Mouse (Mus musculus): ENCODE measurements around the gene Lmod2. TPM values are rescaled to one million over a fixed set of nuclear protein-coding genes. Genes with fewer than 3 reads are reported as not detected.

Lmod2 gene
- polyA plus RNA-seq, 1 experiment from 2014 or later: not detected

Other genes starting within 250 kb of the Lmod2 start
- 0.11 TPM in 1 of 2 replicates, not detected in the other for gene Iqub, start 82.7 kb upstream of the Lmod2 start, polyA plus RNA-seq (2014; fragmentation: Nextera tagmentation; extraction: Ambion mirVana)
- gene Ndufa5, start 69.7 kb upstream of the Lmod2 start, polyA plus RNA-seq (2014; fragmentation: Nextera tagmentation; extraction: Ambion mirVana): 337 and 369 TPM in 2 replicates
- gene Asb15, start 69.6 kb upstream of the Lmod2 start, polyA plus RNA-seq (2014; fragmentation: Nextera tagmentation; extraction: Ambion mirVana): not detected in 2 replicates
- 59.0 and 59.2 TPM in 2 replicates for gene Wasl, start 67.2 kb downstream of the Lmod2 start, polyA plus RNA-seq (2014; fragmentation: Nextera tagmentation; extraction: Ambion mirVana)
- 0.08 TPM in 1 of 2 replicates, not detected in the other for gene Hyal6, start 135.5 kb downstream of the Lmod2 start, polyA plus RNA-seq (2014; fragmentation: Nextera tagmentation; extraction: Ambion mirVana)
- gene Hyal4, start 150.6 kb downstream of the Lmod2 start, polyA plus RNA-seq (2014; fragmentation: Nextera tagmentation; extraction: Ambion mirVana): not detected in 2 replicates
- not detected in 2 replicates for gene Spam1, start 193.4 kb downstream of the Lmod2 start, polyA plus RNA-seq (2014; fragmentation: Nextera tagmentation; extraction: Ambion mirVana)

Data from intestine, embryonic 14.5 days (tissue).